Mouse (Mus musculus) small intestine, adult 2 months (tissue): ENCODE data around the gene Hspb7.

ENCODE experiments used
- CTCF ChIP-seq: fragments of 200-500 bp; IDR thresholded peaks from 2 replicates; pipeline ENCODE4 v1.5.1; 2012; ENCODE audit warnings: low read depth, mild to moderate bottlenecking, control low read depth, inconsistent platforms, low read length, moderate library complexity, mixed read lengths; ENCODE audit not compliant: insufficient replicate concordance, insufficient read length; ENCODE audit errors: extremely low read depth
- POLR2A ChIP-seq: fragments of 200-500 bp; IDR thresholded peaks from 2 replicates; pipeline ENCODE4 v1.6.1; 2012; ENCODE audit warnings: low read depth, mild to moderate bottlenecking, control low read depth, inconsistent platforms, low read length, moderate library complexity

- TF ChIP-seq POLR2A: no peak
- TF ChIP-seq CTCF: no peak
Observed at GRCm38 (mm10) chr4:141440877-141441276, 20.3 kb downstream of the Hspb7 start.
